Mouse (Mus musculus) kidney, postnatal 0 days (tissue): Measurements from ENCODE around the gene Ankrd17. TPM values are rescaled to one million over a fixed set of nuclear protein-coding genes. Genes with fewer than 3 reads are reported as not detected.

Source experiments
- ATAC-seq: fragments of 200-750 bp; cut with Nextera tagmentation; replicated peaks from 2 replicates; pipeline ENCODE4 v1.8.0; 2017; ENCODE audit warnings: low read depth, moderate number of reproducible peaks, moderate TSS enrichment, moderate library complexity; ENCODE audit not compliant: low FRiP score
- DNase-seq: peaks from one replicate; pipeline ENCODE4 v3.0.0-alpha.2; 2016; ENCODE audit warnings: low spot score
- H3K27ac ChIP-seq: fragments of 300-500 bp; sonication (generic); 2 replicates; pipeline ENCODE4 v1.5.1; 2014; ENCODE audit warnings: mild to moderate bottlenecking
- H3K27me3 ChIP-seq: fragments of 300-500 bp; sonication (generic); 2 replicates; pipeline ENCODE4 v1.6.1; 2014; ENCODE audit warnings: low read length, mixed read lengths; ENCODE audit not compliant: insufficient read depth
- H3K36me3 ChIP-seq: fragments of 300-500 bp; sonication (generic); 2 replicates; pipeline ENCODE4 v1.6.1; 2014; ENCODE audit warnings: low read length, mixed read lengths; ENCODE audit not compliant: insufficient read depth
- H3K4me1 ChIP-seq: fragments of 300-500 bp; sonication (generic); replicated peaks from 2 replicates; pipeline ENCODE4 v1.6.1; 2014; ENCODE audit warnings: antibody characterized with exemption, low read length, mixed read lengths; ENCODE audit not compliant: insufficient read depth
- H3K4me2 ChIP-seq: fragments of 300-500 bp; sonication (generic); 2 replicates; pipeline ENCODE4 v1.6.1; 2014; ENCODE audit warnings: mild to moderate bottlenecking, low read length, moderate library complexity, mixed read lengths
- H3K4me3 ChIP-seq: fragments of 300-500 bp; sonication (generic); replicated peaks from 2 replicates; pipeline ENCODE4 v1.5.1; 2014; ENCODE audit warnings: low read depth, low read length
- H3K9ac ChIP-seq: fragments of 300-500 bp; sonication (generic); 2 replicates; pipeline ENCODE4 v1.6.1; 2014; ENCODE audit warnings: low read depth, low read length
- H3K9me3 ChIP-seq: fragments of 300-500 bp; sonication (generic); replicated peaks from 2 replicates; pipeline ENCODE4 v1.6.1; 2016; ENCODE audit warnings: low read length, inconsistent platforms, mixed read lengths
- CTCF ChIP-seq: IDR thresholded peaks from 2 replicates; pipeline ENCODE4 v1.5.1; 2016; ENCODE audit warnings: antibody characterized with exemption, low read depth, mild to moderate bottlenecking, moderate library complexity
- WGBS: fragments of 180-500 bp; shearing (Covaris S2); extraction: QIAGEN DNeasy Blood & Tissue Kit; methylation state at CpG from one replicate; pipeline ENCODE4 v1.1.7; 2014; 5-methylcytosine and 5-hydroxymethylcytosine counted together
- polyA plus RNA-seq: library from polyadenylated mRNA; unstranded; fragments of >200 nt; fragmentation: Nextera tagmentation; extraction: Ambion mirVana; gene quantifications from 2 replicates; pipeline ENCODE4 v1.2.1, GENCODE M21; 2015

Ankrd17 gene
- polyA plus RNA-seq, 1 experiment from 2014 or later = 23.2 TPM

DNA sequence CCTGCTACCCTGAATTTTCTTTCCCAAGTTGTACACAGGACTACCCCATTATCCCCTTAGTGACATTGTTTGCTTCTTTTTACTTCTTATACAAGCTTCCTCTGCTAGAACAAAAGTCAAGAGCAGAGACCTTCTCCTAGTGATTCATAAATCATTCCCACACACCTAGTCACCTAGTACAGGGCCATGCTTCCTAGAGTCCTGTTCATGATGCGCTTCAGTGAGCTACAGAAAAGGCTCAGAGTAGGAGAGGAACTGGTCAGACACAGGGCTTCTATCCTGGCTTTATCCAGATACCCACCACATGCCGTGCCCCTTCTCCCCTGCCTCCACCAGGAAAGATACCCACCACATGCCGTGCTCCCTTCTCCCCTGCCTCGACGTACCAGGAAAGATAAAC, 187.3 kb downstream of the Ankrd17 start:
- ATAC-seq (no peak; the same call in 1 of the 2 replicates), DNase-seq (peak; percentile 25)
- no peak overlapping the region for H3K27ac ChIP-seq
- no peak for TF ChIP-seq CTCF
- WGBS = 59% methylated on average over 5 of the region's 5 CpGs
- no peak overlapping the region for H3K4me3 ChIP-seq
- no peak overlapping the region for H3K4me2 ChIP-seq
- no peaks in the 10 kb centered on the region for H3K36me3 ChIP-seq
- H3K9me3 ChIP-seq = no peaks in the 10 kb centered on the region
- H3K9ac ChIP-seq = no peak overlapping the region
- no peaks in the 10 kb centered on the region for H3K27me3 ChIP-seq
- no peaks in the 10 kb centered on the region for H3K4me1 ChIP-seq

DNA sequence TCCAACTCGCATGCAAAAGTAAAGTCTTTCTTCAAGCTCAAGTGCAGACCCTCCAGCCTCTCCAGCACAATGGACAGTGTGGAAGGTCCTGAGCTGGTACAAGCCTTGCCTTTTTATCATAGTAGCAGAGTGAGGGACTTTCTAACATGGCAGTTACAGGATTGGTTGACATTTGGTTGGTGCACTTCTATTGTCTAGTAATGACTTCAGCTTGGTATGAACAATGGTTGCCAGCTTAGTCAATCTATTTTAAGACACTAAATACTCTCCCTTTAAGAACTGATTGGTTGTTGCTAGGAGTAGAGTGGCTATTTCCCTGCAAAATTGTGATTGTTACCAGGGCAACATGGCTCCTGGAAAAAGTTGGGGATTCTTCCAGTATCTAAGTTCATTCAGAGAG, 188.3 kb downstream of the Ankrd17 start:
- H3K4me2 ChIP-seq = no peak overlapping the region
- whole genome bisulfite sequencing = 94% methylated on average over 1 of the region's 1 CpGs
- no peak overlapping the region for H3K4me3 ChIP-seq
- DNase-seq (no peak), ATAC-seq (no peak)
- no peak for TF ChIP-seq CTCF
- H3K36me3 ChIP-seq = no peaks in the 10 kb centered on the region
- H3K27ac ChIP-seq = no peak overlapping the region
- H3K27me3 ChIP-seq = no peaks in the 10 kb centered on the region
- H3K9me3 ChIP-seq = no peaks in the 10 kb centered on the region
- no peaks in the 10 kb centered on the region for H3K4me1 ChIP-seq
- H3K9ac ChIP-seq = no peak overlapping the region

Other genes starting within 250 kb of the Ankrd17 start
- gene Cox18, start 142.6 kb downstream of the Ankrd17 start, polyA plus RNA-seq = 32.5 and 33.7 TPM in 2 replicates
- 7.0 and 7.8 TPM in 2 replicates for gene Gm9958, start 627 bp upstream of the Ankrd17 start, polyA plus RNA-seq
- gene Alb, start 94.3 kb upstream of the Ankrd17 start, polyA plus RNA-seq = 3.1 and 6.9 TPM in 2 replicates
- 123 and 130 TPM in 2 replicates for gene Afp, start 124.2 kb upstream of the Ankrd17 start, polyA plus RNA-seq
- 22.0 and 22.8 TPM in 2 replicates for gene Afm, start 152.4 kb upstream of the Ankrd17 start, polyA plus RNA-seq
- 0.29 and 0.34 TPM in 2 replicates for gene 5830473C10Rik, start 194.5 kb upstream of the Ankrd17 start, polyA plus RNA-seq